Mouse (Mus musculus) neural tube, embryonic 14.5 days (tissue): ENCODE measurements around the gene Mnat1. TPM values are rescaled to one million over a fixed set of nuclear protein-coding genes. Genes with fewer than 3 reads are reported as not detected.

Experiments used
- ATAC-seq: fragments of 200-750 bp; cut with Nextera tagmentation; 2 replicates; pipeline ENCODE4 v1.8.0; 2017; ENCODE audit warnings: low read depth, mild to moderate bottlenecking, moderate TSS enrichment, moderate library complexity
- H3K27ac ChIP-seq: fragments of 300-500 bp; sonication (generic); 2 replicates; pipeline ENCODE4 v1.5.1; 2014; ENCODE audit warnings: low read depth, mild to moderate bottlenecking, control low read depth, low read length, moderate library complexity, mixed read lengths
- H3K27me3 ChIP-seq: fragments of 300-500 bp; sonication (generic); 2 replicates; pipeline ENCODE4 v1.6.1; 2014; ENCODE audit warnings: low read length; ENCODE audit not compliant: control insufficient read depth, insufficient read depth
- H3K36me3 ChIP-seq: fragments of 300-500 bp; sonication (generic); 2 replicates; pipeline ENCODE4 v1.6.1; 2014; ENCODE audit warnings: low read length, mixed read lengths; ENCODE audit not compliant: control insufficient read depth, insufficient read depth
- H3K4me1 ChIP-seq: fragments of 300-500 bp; sonication (generic); 2 replicates; pipeline ENCODE4 v1.6.1; 2014; ENCODE audit warnings: low read length; ENCODE audit not compliant: control insufficient read depth, insufficient read depth
- H3K4me2 ChIP-seq: fragments of 300-500 bp; sonication (generic); 2 replicates; pipeline ENCODE4 v1.6.1; 2014; ENCODE audit warnings: mild to moderate bottlenecking, low read depth, low read length, control low read depth
- H3K4me3 ChIP-seq: fragments of 300-500 bp; sonication (generic); 2 replicates; pipeline ENCODE4 v1.5.1; 2014; ENCODE audit warnings: low read depth, low read length, control low read depth, mixed read lengths
- H3K9ac ChIP-seq: fragments of 300-500 bp; sonication (generic); replicated peaks from 2 replicates; pipeline ENCODE4 v1.6.1; 2014; ENCODE audit warnings: low read depth, mild to moderate bottlenecking, control low read depth, low read length, mixed read lengths
- H3K9me3 ChIP-seq: fragments of 300-500 bp; sonication (generic); 2 replicates; pipeline ENCODE4 v1.6.1; 2016; ENCODE audit warnings: low read length; ENCODE audit not compliant: control insufficient read depth
- WGBS: fragments of 180-500 bp; shearing (Covaris S2); extraction: QIAGEN DNeasy Blood & Tissue Kit; methylation state at CpG from one replicate; pipeline ENCODE4 v1.1.7; 2014; 5-methylcytosine and 5-hydroxymethylcytosine counted together
- polyA plus RNA-seq: library from polyadenylated mRNA; unstranded; fragments of >200 nt; fragmentation: Nextera tagmentation; extraction: Ambion mirVana; gene quantifications from 2 replicates; pipeline ENCODE4 v1.2.1, GENCODE M21; 2014

Mnat1 gene
- polyA plus RNA-seq, 1 experiment from 2014 or later, result 20.8 TPM

- 85% methylated on average over 2 of the region's 2 CpGs for WGBS
- no peak overlapping the region for H3K9ac ChIP-seq
- no peak overlapping the region for H3K4me2 ChIP-seq
- H3K27me3 ChIP-seq, result no peaks in the 10 kb centered on the region
- H3K4me3 ChIP-seq, result no peak overlapping the region
- H3K4me1 ChIP-seq, result no peaks in the 10 kb centered on the region
- no peak overlapping the region for H3K27ac ChIP-seq
- no peak for ATAC-seq
- no peaks in the 10 kb centered on the region for H3K36me3 ChIP-seq
- no peaks in the 10 kb centered on the region for H3K9me3 ChIP-seq
Measured at GRCm38 (mm10) chr12:73232586-73232985, 109.1 kb downstream of the Mnat1 start.

GRCm38 (mm10) chr12:73241960-73242359 is 118.4 kb downstream of the Mnat1 start:
- H3K9ac ChIP-seq, result no peak overlapping the region
- peak; percentile 75 for ATAC-seq
- H3K4me2 ChIP-seq, result no peak overlapping the region
- 32% methylated on average over 10 of the region's 10 CpGs for whole genome bisulfite sequencing
- peaks cover 4% of the 10 kb centered on the region; the same call in 1 of the 2 replicates for H3K4me1 ChIP-seq
- no peak overlapping the region; the same call in 1 of the 2 replicates for H3K27ac ChIP-seq
- H3K36me3 ChIP-seq, result no peaks in the 10 kb centered on the region
- H3K27me3 ChIP-seq, result no peaks in the 10 kb centered on the region
- no peaks in the 10 kb centered on the region for H3K9me3 ChIP-seq
- H3K4me3 ChIP-seq, result no peak overlapping the region

GRCm38 (mm10) chr12:73245687-73246086 is 122.2 kb downstream of the Mnat1 start:
- H3K4me1 ChIP-seq, result peaks cover 4% of the 10 kb centered on the region; the same call in 1 of the 2 replicates
- no peaks in the 10 kb centered on the region for H3K27me3 ChIP-seq
- H3K9me3 ChIP-seq, result no peaks in the 10 kb centered on the region
- no peak for ATAC-seq
- H3K4me2 ChIP-seq, result no peak overlapping the region
- WGBS, result 82% methylated on average over 5 of the region's 5 CpGs
- H3K27ac ChIP-seq, result no peak overlapping the region
- no peaks in the 10 kb centered on the region for H3K36me3 ChIP-seq
- H3K9ac ChIP-seq, result no peak overlapping the region
- H3K4me3 ChIP-seq, result no peak overlapping the region

- H3K9ac ChIP-seq, result no peak overlapping the region
- H3K9me3 ChIP-seq, result no peaks in the 10 kb centered on the region
- ATAC-seq, result no peak
- no peaks in the 10 kb centered on the region for H3K27me3 ChIP-seq
- H3K4me2 ChIP-seq, result no peak overlapping the region
- 63% methylated on average over 2 of the region's 2 CpGs for WGBS
- no peaks in the 10 kb centered on the region for H3K36me3 ChIP-seq
- H3K27ac ChIP-seq, result no peak overlapping the region
- H3K4me1 ChIP-seq, result no peaks in the 10 kb centered on the region
- H3K4me3 ChIP-seq, result no peak overlapping the region
Measured at GRCm38 (mm10) chr12:73255006-73255405, 131.5 kb downstream of the Mnat1 start.

GRCm38 (mm10) chr12:73259269-73259668 is 135.8 kb downstream of the Mnat1 start:
- no peak overlapping the region for H3K9ac ChIP-seq
- H3K4me1 ChIP-seq, result no peaks in the 10 kb centered on the region
- 97% methylated on average over 6 of the region's 6 CpGs for WGBS
- no peak for ATAC-seq
- no peaks in the 10 kb centered on the region for H3K36me3 ChIP-seq
- H3K27me3 ChIP-seq, result no peaks in the 10 kb centered on the region
- no peak overlapping the region for H3K4me2 ChIP-seq
- H3K4me3 ChIP-seq, result no peak overlapping the region
- H3K9me3 ChIP-seq, result no peaks in the 10 kb centered on the region
- H3K27ac ChIP-seq, result no peak overlapping the region

- Histone ChIP-seq H3K9me3 (no peaks in the 10 kb centered on the region), H3K4me3 (no peak overlapping the region), H3K4me1 (no peaks in the 10 kb centered on the region), H3K36me3 (no peaks in the 10 kb centered on the region), H3K4me2 (no peak overlapping the region), H3K9ac (no peak overlapping the region), H3K27me3 (no peaks in the 10 kb centered on the region), H3K27ac (no peak overlapping the region)
- WGBS, result 92% methylated on average over 1 of the region's 1 CpGs
- no peak for ATAC-seq
Measured at GRCm38 (mm10) chr12:73260339-73260738, 136.8 kb downstream of the Mnat1 start.

- 80% methylated on average over 3 of the region's 3 CpGs for WGBS
- no peak for ATAC-seq
Measured at GRCm38 (mm10) chr12:73265381-73265978, 142.0 kb downstream of the Mnat1 start.

GRCm38 (mm10) chr12:73266597-73266996 is 143.1 kb downstream of the Mnat1 start:
- ATAC-seq, result no peak
- Histone ChIP-seq H3K27ac (no peak overlapping the region), H3K4me2 (no peak overlapping the region), H3K4me3 (no peak overlapping the region), H3K9ac (no peak overlapping the region), H3K4me1 (no peaks in the 10 kb centered on the region), H3K27me3 (no peaks in the 10 kb centered on the region), H3K36me3 (no peaks in the 10 kb centered on the region), H3K9me3 (no peaks in the 10 kb centered on the region)
- whole genome bisulfite sequencing, result 79% methylated on average over 1 of the region's 1 CpGs

More at GRCm38 (mm10) chr12:73265381-73265978, 142.0 kb downstream of the Mnat1 start:
- H3K4me2 ChIP-seq, result no peak overlapping the region
- H3K9me3 ChIP-seq, result no peaks in the 10 kb centered on the region
- H3K9ac ChIP-seq, result no peak overlapping the region
- no peaks in the 10 kb centered on the region for H3K4me1 ChIP-seq
- H3K4me3 ChIP-seq, result no peak overlapping the region
- no peaks in the 10 kb centered on the region for H3K36me3 ChIP-seq
- H3K27me3 ChIP-seq, result no peaks in the 10 kb centered on the region
- H3K27ac ChIP-seq, result no peak overlapping the region

- no peak for ATAC-seq
- Histone ChIP-seq H3K27me3 (no peaks in the 10 kb centered on the region), H3K27ac (no peak overlapping the region), H3K36me3 (no peaks in the 10 kb centered on the region), H3K4me3 (no peak overlapping the region), H3K4me2 (no peak overlapping the region), H3K9me3 (no peaks in the 10 kb centered on the region), H3K9ac (no peak overlapping the region), H3K4me1 (no peaks in the 10 kb centered on the region)
- 79% methylated on average over 1 of the region's 1 CpGs for WGBS
Measured at GRCm38 (mm10) chr12:73268497-73268896, 145.0 kb downstream of the Mnat1 start.
